Mouse (Mus musculus) adrenal gland, postnatal 10 days (tissue): ENCODE results near the gene Zfp580. TPM values are rescaled to one million over a fixed set of nuclear protein-coding genes. Genes with fewer than 3 reads are reported as not detected.
A peak's percentile ranks its signal among the peaks of the same experiment; 100 is the strongest.

Experiments
- DNase-seq: peaks from one replicate; pipeline ENCODE4 v3.0.0; 2021; ENCODE audit warnings: mixed read lengths
- total RNA-seq, 2 experiments: library from RNA; stranded (reverse); gene quantifications; 2 replicates each; pipeline ENCODE4 v1.2.3; 2021

Zfp580 gene
- total RNA-seq, 2 experiments from 2014 or later = 11.4 to 13.1 TPM

DNA sequence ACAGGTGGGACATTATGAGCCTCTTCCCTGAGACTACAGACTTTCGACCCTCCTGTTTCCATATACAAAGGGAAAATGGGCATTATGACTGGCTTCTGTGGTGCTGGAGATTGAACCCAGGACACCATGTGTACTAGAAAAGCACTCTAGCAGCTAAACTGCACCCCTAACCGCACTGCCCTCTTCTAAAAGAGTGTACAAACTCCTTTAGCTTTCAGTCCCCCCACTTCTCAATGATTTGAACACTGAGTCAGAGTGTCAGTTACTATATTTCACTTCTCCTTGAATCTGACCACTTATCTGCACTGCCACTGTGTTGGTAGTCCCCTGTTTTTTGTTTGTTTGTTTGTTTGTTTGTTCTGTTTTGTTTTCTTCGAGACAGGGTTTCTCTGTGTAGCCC is 17.5 kb upstream of the Zfp580 start, which contains the start of gene 4632433K11Rik:
TSS of gene 4632433K11Rik (plus strand) at position 301 of the 400 bp plus-strand sequence.
- DNase-seq = no peak

DNA sequence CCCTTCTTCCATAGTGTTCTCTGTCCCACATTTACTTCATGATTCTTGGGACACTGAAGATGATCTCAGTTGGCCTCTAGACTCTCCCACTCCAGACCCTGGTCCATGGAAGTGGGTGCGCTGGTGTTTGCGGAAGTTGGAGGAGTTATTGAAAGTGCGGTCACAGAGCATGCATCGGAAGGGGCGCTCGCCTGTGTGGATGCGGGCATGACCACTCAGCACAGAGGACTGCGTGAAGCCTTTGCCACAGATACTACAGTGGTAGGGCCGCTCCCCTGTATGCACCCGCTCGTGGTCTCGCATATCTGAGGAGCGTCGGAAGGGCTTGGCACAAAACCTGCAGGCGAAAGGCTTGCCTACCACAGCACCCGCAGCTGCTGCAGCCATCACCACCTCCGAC is 15.7 kb upstream of the Zfp580 start:
- no peak for DNase-seq

DNA sequence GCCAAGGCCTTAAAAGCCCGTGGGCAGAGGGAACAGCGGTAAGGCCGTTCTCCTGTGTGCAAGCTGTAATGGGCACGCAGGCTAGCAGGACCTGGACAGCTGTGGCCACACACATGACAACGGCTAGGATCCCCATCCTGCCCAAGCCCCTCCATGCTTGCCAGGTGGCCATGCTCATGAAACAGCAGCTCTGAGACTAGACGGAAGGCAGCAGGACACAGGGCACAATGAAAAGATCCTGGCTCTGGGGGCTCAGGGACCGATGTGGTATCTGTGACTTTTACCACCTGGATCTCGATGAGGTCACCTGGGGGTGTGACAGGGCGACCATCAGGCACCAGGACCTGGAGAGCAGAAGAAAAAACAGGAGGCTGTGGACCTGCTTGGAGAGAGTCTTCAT is 15.2 kb upstream of the Zfp580 start:
- DNase-seq = no peak

DNA sequence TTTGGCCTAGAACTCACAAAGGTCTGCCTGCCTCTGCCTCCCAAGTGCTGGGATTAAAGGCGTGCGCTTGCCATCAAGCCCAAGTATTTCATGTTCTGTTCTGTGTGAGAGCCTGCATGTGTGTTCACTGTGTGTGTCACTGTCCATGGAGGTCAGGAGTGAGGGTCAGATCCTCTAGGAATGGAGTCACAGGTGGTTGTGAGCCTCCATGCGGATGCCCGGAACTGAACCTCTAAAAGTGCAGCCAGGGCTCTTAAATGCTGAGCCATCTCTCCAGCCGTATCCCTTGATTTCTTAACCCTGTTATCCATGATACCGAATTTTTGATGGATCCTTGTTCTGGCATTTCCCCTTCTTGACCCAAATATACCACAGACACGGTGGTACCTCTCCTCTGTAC is 14.3 kb upstream of the Zfp580 start:
- no peak for DNase-seq

DNA sequence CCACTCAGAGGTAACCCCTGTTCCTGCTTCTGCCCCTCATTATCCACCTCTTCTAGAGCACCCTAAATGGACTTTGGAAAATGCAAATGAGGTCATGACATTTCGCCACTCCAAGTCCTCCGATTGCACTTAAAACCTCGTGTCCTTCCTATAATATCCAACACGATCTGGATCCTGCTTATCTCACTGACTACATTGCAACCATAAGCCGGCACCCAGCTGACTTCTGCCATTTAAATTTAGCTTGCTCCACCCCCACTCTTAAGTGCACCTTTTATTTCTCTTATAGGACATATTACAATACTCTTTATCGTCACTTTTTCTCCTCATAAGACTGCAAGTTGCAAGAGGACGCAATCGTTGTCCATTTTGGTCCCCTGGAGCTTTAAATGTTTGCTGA is 13.9 kb upstream of the Zfp580 start:
- no peak for DNase-seq

DNA sequence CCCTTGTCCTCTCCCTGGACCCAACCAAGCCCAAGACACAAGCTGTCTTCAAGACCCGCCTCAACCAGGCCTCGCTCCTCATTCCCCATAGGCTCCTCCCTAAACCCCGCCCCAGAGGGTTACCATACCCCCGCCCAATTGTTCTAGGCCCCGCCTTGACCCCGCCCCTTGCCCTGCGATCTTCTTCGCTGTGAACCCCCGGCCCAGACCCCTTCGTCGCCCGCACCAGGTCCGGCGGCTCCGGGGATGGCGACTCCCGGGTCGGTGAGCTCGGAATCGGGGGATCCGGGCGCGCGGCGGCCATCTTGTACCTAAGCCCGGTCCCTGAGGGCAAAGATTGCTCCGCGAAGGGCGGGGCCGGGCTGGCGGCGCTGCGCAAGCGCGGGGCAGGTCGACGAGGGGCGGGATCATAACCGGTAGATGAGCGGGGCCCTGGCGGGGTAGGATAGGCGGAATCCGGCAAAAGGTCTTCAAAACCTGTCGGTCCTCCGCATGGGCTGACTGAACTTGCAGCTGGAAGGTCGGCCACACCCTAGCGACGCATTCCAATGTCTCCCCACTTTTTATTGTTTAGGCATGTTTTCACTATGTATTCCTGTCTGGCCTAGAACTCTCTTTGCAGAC is 13.1 kb upstream of the Zfp580 start, which contains the start of gene Zfp784:
TSS of gene Zfp784 (minus strand) at position 338 of the 624 bp plus-strand sequence.
- peak; percentile 96 for DNase-seq

DNA sequence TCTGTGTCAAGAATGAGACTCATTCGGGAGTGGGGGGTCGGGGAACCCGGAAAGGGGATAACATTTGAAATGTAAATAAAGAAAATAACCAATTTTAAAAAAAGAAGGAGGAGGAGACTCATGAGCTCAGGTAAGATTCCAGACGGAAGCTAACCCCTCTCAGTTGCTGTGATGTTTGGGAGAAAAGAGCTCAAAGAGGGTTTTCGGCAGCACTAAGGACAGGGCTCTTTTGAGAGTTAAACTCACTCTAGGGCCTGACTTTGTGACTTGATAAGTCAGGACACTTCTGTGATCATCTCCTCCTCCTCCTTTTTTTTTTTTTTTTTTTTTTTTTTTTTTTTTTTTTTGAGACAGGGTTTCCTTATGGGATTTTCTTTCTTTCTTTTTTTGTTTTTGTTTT is 12.4 kb upstream of the Zfp580 start:
- no peak for DNase-seq

DNA sequence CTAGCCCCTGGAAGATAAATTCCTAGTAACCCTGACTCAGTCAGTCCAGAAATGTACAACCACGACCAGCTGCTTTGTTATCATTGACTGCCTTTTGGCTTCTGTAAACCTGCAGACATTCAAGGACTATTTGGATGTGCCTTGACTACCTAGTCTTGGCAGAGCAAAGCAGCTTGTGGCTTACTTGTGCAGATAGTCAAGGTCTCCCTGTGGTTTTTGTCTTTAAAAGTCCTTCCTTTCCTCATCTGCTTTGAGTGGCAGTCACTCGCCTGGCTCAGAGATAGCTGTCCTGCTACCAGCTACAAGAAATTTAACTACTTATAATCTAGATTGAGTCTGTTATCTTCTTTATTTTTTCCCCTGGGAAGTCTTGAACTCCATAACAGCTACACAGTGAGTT is 6.4 kb upstream of the Zfp580 start:
- DNase-seq = no peak

DNA sequence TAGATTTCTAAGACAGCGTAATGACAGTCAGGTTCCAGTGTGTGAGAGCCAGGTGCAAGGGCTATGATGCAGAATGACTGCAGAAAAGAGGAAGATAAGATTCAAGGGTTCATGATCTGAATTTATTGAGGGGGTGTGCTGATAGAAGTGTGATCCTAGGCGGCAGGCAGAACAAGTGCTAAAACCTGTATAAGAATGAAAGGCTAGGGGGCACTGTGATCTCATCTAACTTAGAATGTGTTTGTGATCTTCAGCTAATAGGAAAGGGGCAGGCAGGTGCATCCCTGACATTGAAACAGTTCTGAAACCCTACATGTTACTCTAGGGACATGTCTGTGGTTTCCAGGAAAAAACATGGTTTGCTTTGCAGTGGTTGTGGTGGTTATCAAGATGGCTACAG is 5.2 kb upstream of the Zfp580 start:
- DNase-seq = no peak

DNA sequence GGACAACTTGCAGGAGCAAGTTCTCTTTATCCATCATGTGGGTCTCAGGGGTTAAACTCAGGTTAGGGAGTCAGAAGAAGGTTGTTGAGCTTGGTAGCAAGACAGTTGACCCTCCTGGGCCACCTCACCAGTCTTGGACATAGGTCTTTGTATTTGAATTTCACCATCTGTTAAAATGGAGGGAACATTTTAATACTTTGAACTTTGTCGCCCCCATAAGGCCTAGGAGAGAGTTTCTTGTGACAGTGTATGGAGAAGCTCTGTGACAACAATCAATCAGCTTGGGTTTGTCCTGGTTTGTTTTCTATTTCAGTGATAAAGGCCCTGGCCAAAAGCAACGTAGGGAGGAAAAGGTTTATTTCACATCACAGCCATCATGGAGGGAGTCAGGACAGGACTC is 4.0 kb upstream of the Zfp580 start:
- DNase-seq = no peak

DNA sequence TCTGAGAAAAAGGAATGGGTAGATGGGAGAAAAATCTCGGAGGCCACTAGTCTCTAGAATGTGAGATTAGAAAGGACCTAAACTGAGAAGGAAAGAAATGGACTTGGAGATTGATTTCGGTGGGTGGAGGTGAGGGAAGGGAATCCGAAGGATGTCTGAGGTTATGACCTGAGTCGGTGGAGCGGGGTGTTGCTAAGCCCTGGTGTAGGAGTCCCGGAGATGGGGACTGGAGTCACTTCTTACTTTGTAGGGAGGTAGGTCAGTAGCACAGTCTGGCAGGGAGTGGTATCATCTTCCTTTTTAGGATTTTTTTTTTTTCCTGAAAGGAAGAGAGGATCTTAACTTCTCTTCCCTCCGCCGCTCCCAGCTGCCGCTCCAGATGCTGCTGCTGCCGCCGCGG is 1.1 kb downstream of the Zfp580 start:
- no peak for DNase-seq

DNA sequence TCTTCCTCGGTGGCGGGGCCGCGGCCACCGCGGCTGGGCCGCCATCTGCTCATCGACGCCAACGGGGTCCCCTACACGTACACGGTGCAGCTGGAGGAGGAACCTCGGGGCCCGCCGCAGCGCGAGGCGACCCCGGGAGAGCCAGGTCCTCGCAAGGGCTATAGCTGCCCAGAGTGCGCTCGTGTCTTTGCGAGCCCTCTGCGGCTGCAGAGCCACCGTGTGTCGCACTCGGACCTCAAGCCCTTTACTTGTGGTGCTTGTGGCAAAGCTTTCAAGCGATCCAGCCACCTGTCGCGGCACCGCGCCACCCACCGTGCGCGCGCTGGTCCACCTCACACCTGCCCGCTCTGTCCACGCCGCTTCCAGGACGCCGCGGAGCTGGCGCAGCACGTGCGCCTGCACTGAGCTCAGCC is 1.6 kb downstream of the Zfp580 start:
- DNase-seq = no peak

DNA sequence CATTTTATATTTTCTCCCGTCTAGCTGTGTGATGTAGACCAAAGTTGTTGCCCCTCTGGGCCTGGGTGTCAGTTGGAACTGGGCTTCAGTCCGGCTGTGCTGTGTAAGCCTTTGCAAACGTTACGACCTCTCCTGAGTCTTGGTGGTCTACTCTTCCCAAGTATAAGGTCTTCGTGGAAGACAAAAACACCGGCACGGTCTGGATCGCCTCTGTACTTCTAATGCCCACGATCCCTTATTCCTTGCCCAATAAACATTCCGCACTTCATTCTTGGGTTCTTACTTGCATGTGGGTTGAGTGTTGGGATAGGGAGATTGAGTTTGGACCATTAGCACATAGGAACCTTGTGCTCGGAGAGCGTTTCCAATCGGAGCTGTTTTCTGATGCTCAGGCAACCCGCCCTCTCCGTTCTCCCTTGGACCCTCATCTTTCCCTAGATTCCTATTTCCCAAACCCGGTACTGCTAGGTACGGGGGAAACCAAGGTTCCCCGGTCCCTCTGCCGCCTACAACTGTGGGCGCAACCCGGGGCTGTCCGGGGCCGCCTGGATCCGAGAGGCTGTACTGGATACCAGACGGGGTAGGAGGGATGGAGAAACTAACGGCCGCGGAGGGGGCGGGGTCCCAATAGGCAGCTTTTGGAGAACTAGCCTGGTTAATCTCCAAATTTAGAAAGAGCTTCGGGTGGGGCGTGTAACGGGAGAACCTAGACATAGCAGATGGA is 2.3 kb downstream of the Zfp580 start:
- DNase-seq = no peak

DNA sequence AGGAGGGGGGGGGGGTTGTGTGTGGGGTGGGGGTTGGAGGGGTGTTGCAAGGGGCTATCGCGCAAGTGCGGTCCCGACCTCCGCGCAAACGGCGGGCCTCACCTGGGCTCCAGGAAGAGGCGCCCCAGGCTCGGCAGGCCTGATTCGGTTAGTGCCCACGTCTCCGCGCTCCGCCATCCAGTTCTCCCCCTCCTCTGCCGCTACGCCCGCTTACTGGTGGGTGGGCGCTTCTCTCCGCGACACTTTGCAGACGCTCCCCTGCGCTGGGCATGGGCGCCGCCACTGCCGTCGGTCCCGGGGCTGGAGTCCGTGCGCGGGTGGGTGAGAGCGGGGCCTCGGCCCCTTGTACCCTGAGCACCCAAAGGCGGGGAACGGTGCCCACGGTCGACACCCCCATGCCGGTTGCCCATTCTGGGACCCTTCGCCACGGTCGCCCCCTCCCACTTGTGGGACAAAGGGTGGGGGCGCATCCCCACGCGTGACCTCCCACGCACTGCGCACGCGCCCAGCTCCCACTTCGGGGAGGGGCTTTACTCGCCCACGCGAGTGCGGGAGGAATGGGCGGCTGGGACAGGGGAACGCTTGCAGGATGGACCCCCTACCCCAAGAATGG is 5.4 kb downstream of the Zfp580 start:
- no peak for DNase-seq

DNA sequence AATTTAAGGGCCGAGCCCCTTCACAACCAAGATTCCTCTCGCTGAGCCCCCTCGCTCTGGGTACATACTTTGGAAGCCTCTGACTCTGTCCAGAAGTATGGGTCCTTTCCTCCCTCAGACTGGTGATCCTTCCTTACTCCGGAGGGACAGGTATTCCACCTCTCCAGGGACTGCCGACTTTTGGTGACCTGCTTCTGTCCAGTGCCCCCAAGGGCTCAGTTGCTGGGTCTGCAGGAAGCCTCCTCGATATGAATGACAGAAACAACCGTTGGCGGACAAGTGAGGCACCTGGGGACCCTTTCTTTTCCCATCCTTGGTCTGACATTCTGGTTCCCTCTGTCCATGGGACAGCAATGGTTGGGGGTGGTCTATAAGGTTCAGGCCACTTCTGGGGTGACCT is 6.0 kb downstream of the Zfp580 start:
- DNase-seq = no peak

DNA sequence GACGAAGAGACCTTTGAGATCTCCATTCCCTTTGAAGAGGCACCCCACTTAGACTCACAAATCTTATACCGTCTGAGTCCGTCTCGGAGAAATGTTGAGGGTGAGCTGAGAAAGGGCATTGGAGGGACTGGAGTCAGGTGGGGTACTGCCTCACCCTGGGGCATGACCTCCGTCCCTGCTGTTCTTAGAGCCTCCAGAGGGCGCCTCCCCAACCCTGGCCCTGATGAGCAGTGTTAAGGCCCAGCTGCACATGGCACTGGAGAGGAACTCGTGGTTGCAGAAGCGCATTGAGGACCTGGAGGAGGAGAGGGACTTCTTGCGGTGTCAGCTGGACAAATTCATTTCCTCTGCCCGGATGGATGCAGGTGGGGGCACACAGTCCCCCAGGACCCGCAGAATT is 6.5 kb downstream of the Zfp580 start:
- no peak for DNase-seq

DNA sequence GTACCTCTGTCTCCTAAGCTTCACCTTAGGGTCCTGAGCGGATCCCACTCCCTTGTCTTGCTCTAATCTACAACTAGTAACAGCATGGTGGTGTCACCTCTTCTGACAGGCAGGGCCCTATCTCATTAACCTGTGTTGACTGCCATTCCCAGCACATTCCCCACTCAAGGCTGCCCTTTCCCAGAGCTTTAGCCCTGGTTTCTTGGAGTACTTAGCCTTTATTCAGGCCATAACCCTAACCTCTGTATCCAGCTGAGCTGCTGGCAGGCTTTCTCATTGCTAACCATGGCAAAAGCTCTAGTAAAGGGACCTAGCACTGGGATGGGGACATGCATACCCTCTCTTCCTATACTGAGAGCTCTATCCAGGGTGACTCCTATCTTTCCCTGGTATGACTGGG is 7.3 kb downstream of the Zfp580 start:
- DNase-seq = no peak

DNA sequence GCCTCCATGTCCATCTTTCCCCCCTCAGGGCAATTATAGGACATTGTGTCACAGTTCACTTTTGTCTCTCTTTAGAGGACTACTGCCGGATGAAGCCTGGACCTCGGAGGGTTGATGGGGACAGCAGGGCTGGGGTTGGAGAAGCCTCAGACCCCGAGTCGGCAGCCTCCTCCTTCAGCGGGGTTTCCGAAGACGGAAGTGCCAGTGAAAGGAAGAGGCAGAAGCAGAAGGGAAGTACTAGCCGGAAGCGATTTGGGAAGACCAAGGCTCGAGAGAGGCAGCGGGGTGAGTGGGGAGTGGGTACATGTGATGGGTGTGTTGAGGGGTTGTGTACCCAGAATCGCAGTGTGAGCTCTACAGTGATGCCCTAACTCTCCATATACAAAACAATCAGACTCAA is 8.1 kb downstream of the Zfp580 start:
- no peak for DNase-seq

DNA sequence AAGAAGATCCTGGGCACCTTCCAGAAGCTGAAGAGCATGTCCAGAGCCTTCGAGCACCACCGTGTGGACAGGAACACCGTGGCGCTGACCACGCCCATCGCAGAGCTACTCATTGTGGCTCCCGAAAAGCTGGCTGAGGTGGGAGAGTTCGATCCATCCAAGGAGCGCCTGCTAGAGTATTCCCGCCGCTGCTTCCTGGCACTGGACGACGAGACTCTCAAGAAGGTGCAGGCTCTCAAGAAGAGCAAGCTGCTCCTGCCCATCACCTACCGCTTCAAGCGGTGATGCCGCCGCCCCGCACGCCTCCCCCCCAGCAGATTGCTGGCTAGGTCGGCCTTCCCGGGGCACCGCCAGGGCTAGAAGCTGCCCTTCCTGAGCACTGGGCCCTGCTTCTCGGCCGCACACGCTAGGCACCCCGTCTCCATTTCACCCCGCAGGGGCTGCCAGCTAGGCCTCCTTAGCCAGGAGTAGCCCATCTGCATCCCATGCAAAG is 8.9 kb downstream of the Zfp580 start:
- DNase-seq = peak; percentile 83

DNA sequence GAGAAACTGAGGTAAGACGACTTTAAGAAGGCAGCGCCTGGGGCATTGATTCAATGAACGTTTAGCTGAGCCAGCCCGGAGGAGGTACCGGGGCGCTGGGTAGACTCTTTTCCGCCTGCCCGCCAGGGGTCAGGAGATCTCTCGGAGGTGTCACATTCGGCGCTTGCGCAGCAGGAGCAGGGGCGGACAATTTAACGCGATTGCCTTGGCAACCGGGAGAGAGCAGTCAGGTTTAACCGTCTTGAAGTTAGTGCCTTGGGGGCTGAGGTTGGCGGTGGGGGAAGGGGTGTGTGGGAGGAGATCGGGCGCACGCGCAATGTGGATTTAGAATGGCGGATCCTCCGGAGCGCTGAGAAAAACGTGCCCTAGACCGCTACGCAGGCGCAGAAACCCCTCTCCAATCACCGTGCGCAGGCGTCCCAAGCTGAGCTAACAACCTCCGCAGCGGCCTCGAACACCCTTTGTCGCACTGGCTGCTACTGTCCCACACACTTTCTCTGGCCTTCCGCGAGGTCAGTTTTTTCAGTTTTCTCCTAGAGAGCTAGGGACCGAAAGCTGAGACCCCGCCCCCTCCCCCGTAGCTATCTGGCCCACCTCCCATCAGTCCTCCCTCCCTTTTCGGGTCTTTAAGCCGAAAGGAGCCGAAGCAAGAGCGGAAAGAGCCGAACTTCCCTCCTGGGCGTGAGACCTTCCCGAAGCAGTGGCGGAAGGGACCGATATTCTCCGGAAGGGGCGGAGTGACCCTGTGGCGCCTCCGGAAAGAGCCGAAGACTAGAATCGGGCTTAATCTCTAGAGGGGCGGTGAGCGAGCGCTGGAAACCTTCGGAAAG is 9.8 kb downstream of the Zfp580 start:
- peak; percentile 98 for DNase-seq

DNA sequence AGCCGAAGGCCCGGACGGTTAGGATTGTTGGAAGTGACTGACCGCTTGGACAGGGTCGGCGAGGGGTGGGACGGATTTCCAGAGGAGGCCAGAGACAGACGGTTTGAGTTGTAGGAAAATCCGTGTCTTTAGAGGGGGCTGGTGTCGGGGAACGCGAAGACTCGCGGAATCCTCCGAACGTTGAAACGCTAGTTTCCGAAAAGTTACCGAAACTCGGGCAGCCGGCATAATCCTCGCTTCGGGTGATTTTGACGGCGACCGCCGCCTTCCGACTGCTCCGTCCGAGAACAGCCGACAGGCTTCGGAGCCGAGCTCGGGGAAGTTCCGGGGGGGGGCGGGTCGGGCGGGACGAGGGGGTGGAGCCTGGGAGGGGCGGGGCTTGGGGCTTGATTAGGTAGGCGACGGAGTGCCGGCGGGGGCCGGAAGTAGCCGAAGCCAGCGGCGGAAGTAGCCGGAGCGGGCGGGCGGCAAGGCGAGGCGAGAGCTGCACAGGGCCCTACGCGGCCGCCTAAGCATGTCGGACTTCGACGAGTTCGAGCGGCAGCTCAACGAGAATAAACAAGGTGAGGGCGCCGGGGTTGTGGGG is 10.5 kb downstream of the Zfp580 start, which contains the start of gene U2af2:
TSS of gene U2af2 (plus strand) at position 370 of the 586 bp plus-strand sequence.
- peak; percentile 97 for DNase-seq
